Mouse (Mus musculus): ENCODE measurements around the gene Olfr766-ps1. TPM values are rescaled to one million over a fixed set of nuclear protein-coding genes. Genes with fewer than 3 reads are reported as not detected.

Olfr766-ps1 gene
- polyA plus RNA-seq, 1 experiment from 2014 or later = not detected

DNA sequence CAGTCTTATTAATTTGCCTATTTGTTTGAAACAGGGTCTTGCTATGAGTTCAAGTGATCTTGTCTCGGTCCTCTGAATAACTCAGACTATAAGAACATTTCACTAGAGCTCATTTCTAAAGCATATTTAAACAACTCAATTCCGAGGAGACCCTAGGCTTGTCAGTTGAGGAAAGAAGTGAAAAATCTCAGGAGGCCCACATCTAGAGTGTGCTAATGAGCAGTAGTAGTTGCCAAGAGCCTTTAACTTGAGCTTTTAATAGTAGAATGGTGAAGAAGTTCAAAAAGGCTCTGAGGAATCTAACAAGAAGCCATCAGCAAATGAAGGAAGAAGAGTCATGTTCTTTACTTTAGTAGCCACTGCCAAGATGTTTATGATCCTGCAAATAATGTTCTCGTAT is 29.0 kb downstream of the Olfr766-ps1 start, which contains the start of gene Olfr764-ps1:
Gene Olfr764-ps1 (minus strand): TSS at position 101 of the 400 bp plus-strand sequence.
- Histone ChIP-seq H3K4me2 (ENCODE audit: low read length) (no peak within 1 kb of the TSS), H3K27ac (no peak within 1 kb of the TSS), H3K36me3 (ENCODE audit: insufficient read depth, low read length) (no peaks in the 10 kb centered on the region), H3K27me3 (ENCODE audit: insufficient read depth, low read length) (no peaks in the 10 kb centered on the region), H3K4me3 (replicated peaks; ENCODE audit: low read depth, low read length) (no peak within 1 kb of the TSS), H3K9me3 (replicated peaks; ENCODE audit: low read length) (no peaks in the 10 kb centered on the region), H3K9ac (ENCODE audit: low read depth, low read length) (no peak within 1 kb of the TSS), H3K4me1 (replicated peaks; ENCODE audit: insufficient read depth, low read length) (no peaks in the 10 kb centered on the region)
- WGBS = 86% methylated on average over 3 of the region's 3 CpGs
- DNase-seq (ENCODE audit: low spot score) (no peak), ATAC-seq (replicated peaks; ENCODE audit: low FRiP score, low read depth) (no peak)
- TF ChIP-seq CTCF (IDR thresholded peaks at IDR 0.05; ENCODE audit: low read depth) = no peak

- WGBS = 29% methylated on average over 2 of the region's 2 CpGs
- ATAC-seq (replicated peaks; ENCODE audit: low FRiP score, low read depth) (no peak), DNase-seq (ENCODE audit: low spot score) (peak; percentile 40)
- no peaks in the 10 kb centered on the region for H3K36me3 ChIP-seq (ENCODE audit: insufficient read depth, low read length)
- H3K4me3 ChIP-seq (replicated peaks; ENCODE audit: low read depth, low read length) = no peak overlapping the region
- H3K4me2 ChIP-seq (ENCODE audit: low read length) = no peak overlapping the region
- H3K4me1 ChIP-seq (replicated peaks; ENCODE audit: insufficient read depth, low read length) = no peaks in the 10 kb centered on the region
- no peak overlapping the region for H3K9ac ChIP-seq (ENCODE audit: low read depth, low read length)
- no peaks in the 10 kb centered on the region for H3K9me3 ChIP-seq (replicated peaks; ENCODE audit: low read length)
- H3K27me3 ChIP-seq (ENCODE audit: insufficient read depth, low read length) = no peaks in the 10 kb centered on the region
- no peak for TF ChIP-seq CTCF (IDR thresholded peaks at IDR 0.05; ENCODE audit: low read depth)
- H3K27ac ChIP-seq = no peak overlapping the region
Measured at GRCm38 (mm10) chr10:129028343-129028742, 40.4 kb downstream of the Olfr766-ps1 start.

GRCm38 (mm10) chr10:129026018-129026662 is 42.6 kb downstream of the Olfr766-ps1 start:
- H3K27ac ChIP-seq = no peak overlapping the region
- H3K27me3 ChIP-seq (ENCODE audit: insufficient read depth, low read length) = no peaks in the 10 kb centered on the region
- 64% methylated on average over 3 of the region's 3 CpGs for WGBS
- peak; percentile 65 for DNase-seq (ENCODE audit: low spot score)
- no peak overlapping the region for H3K9ac ChIP-seq (ENCODE audit: low read depth, low read length)
- no peaks in the 10 kb centered on the region for H3K4me1 ChIP-seq (replicated peaks; ENCODE audit: insufficient read depth, low read length)
- no peaks in the 10 kb centered on the region for H3K36me3 ChIP-seq (ENCODE audit: insufficient read depth, low read length)
- 0 out of 2 replicates have a peak, but pooled peaks have one; percentile 46 for ATAC-seq (replicated peaks; ENCODE audit: low FRiP score, low read depth)
- no peaks in the 10 kb centered on the region for H3K9me3 ChIP-seq (replicated peaks; ENCODE audit: low read length)
- TF ChIP-seq CTCF (IDR thresholded peaks at IDR 0.05; ENCODE audit: low read depth) = peak; percentile 82
- no peak overlapping the region for H3K4me2 ChIP-seq (ENCODE audit: low read length)
- no peak overlapping the region for H3K4me3 ChIP-seq (replicated peaks; ENCODE audit: low read depth, low read length)

- Histone ChIP-seq H3K9ac (ENCODE audit: low read depth, low read length) (no peak overlapping the region), H3K4me3 (replicated peaks; ENCODE audit: low read depth, low read length) (no peak overlapping the region), H3K27me3 (ENCODE audit: insufficient read depth, low read length) (no peaks in the 10 kb centered on the region), H3K9me3 (replicated peaks; ENCODE audit: low read length) (no peaks in the 10 kb centered on the region), H3K36me3 (ENCODE audit: insufficient read depth, low read length) (no peaks in the 10 kb centered on the region), H3K27ac (no peak overlapping the region), H3K4me1 (replicated peaks; ENCODE audit: insufficient read depth, low read length) (no peaks in the 10 kb centered on the region), H3K4me2 (ENCODE audit: low read length) (no peak overlapping the region)
- DNase-seq (ENCODE audit: low spot score) (no peak), ATAC-seq (replicated peaks; ENCODE audit: low FRiP score, low read depth) (no peak)
- no peak for TF ChIP-seq CTCF (IDR thresholded peaks at IDR 0.05; ENCODE audit: low read depth)
Measured at GRCm38 (mm10) chr10:129023319-129023718, 45.5 kb downstream of the Olfr766-ps1 start.

DNA sequence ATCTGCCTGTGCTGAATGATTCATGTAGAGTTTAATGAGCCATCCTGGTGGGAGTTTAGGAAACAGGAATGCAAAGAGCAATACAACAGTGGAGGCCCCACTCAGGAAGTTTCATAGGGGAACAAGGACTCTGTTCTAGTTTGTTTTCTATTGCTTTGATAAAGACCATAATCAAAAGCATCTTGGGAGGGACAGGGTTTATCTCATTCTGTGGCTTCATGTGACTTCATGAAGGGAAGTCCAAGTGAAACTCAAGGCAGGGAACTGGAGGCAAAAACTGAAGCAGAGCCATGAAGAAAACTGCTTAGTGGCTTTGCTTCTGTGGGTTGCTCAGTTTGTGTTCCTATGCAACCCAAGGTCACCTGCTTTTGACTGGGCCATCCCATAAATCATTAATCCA is 54.3 kb downstream of the Olfr766-ps1 start:
- TF ChIP-seq CTCF (IDR thresholded peaks at IDR 0.05; ENCODE audit: low read depth) = no peak
- no peaks in the 10 kb centered on the region for H3K27me3 ChIP-seq (ENCODE audit: insufficient read depth, low read length)
- H3K4me3 ChIP-seq (replicated peaks; ENCODE audit: low read depth, low read length) = no peak overlapping the region
- H3K27ac ChIP-seq = no peak overlapping the region
- H3K4me1 ChIP-seq (replicated peaks; ENCODE audit: insufficient read depth, low read length) = no peaks in the 10 kb centered on the region
- H3K36me3 ChIP-seq (ENCODE audit: insufficient read depth, low read length) = no peaks in the 10 kb centered on the region
- H3K9ac ChIP-seq (ENCODE audit: low read depth, low read length) = no peak overlapping the region
- DNase-seq (ENCODE audit: low spot score) = no peak
- H3K4me2 ChIP-seq (ENCODE audit: low read length) = no peak overlapping the region
- no peak for ATAC-seq (replicated peaks; ENCODE audit: low FRiP score, low read depth)
- H3K9me3 ChIP-seq (replicated peaks; ENCODE audit: low read length) = no peaks in the 10 kb centered on the region

Other genes with a start within 250 kb of the Olfr766-ps1 start
- gene Ormdl2, start 247.3 kb downstream of the Olfr766-ps1 start, polyA plus RNA-seq (2015; fragmentation: Nextera tagmentation; extraction: Ambion mirVana) = 87.2 and 87.5 TPM in 2 replicates
- gene Gdf11, start 177.3 kb downstream of the Olfr766-ps1 start, polyA plus RNA-seq (2015; fragmentation: Nextera tagmentation; extraction: Ambion mirVana) = 7.7 and 8.2 TPM in 2 replicates
- 1,350 and 1,394 TPM in 2 replicates for gene Cd63, start 168.0 kb downstream of the Olfr766-ps1 start, polyA plus RNA-seq (2015; fragmentation: Nextera tagmentation; extraction: Ambion mirVana)
- 12.9 and 15.0 TPM in 2 replicates for gene Rdh5, start 146.1 kb downstream of the Olfr766-ps1 start, polyA plus RNA-seq (2015; fragmentation: Nextera tagmentation; extraction: Ambion mirVana)
- gene Bloc1s1, start 144.9 kb downstream of the Olfr766-ps1 start, polyA plus RNA-seq (2015; fragmentation: Nextera tagmentation; extraction: Ambion mirVana) = 272 and 276 TPM in 2 replicates
- 3.8 TPM in 2 replicates for gene Itga7, start 135.2 kb downstream of the Olfr766-ps1 start, polyA plus RNA-seq (2015; fragmentation: Nextera tagmentation; extraction: Ambion mirVana)
- 59.9 and 69.3 TPM in 2 replicates for gene Mettl7b, start 108.0 kb downstream of the Olfr766-ps1 start, polyA plus RNA-seq (2015; fragmentation: Nextera tagmentation; extraction: Ambion mirVana)
- gene Olfr9, start 79.5 kb downstream of the Olfr766-ps1 start, polyA plus RNA-seq (2015; fragmentation: Nextera tagmentation; extraction: Ambion mirVana) = not detected in 2 replicates
- gene Olfr763, start 58.2 kb downstream of the Olfr766-ps1 start, polyA plus RNA-seq (2015; fragmentation: Nextera tagmentation; extraction: Ambion mirVana) = not detected in 2 replicates
- not detected in 2 replicates for gene Olfr764-ps1, start 29.1 kb downstream of the Olfr766-ps1 start, polyA plus RNA-seq (2015; fragmentation: Nextera tagmentation; extraction: Ambion mirVana)
- gene Olfr765, start 19.0 kb downstream of the Olfr766-ps1 start, polyA plus RNA-seq (2015; fragmentation: Nextera tagmentation; extraction: Ambion mirVana) = not detected in 2 replicates
- not detected in 2 replicates for gene Olfr767, start 13.9 kb upstream of the Olfr766-ps1 start, polyA plus RNA-seq (2015; fragmentation: Nextera tagmentation; extraction: Ambion mirVana)
- gene Olfr768, start 30.4 kb upstream of the Olfr766-ps1 start, polyA plus RNA-seq (2015; fragmentation: Nextera tagmentation; extraction: Ambion mirVana) = 0.04 TPM in 1 of 2 replicates, not detected in the other
- not detected in 2 replicates for gene Olfr769, start 48.9 kb upstream of the Olfr766-ps1 start, polyA plus RNA-seq (2015; fragmentation: Nextera tagmentation; extraction: Ambion mirVana)
- gene Olfr770, start 70.0 kb upstream of the Olfr766-ps1 start, polyA plus RNA-seq (2015; fragmentation: Nextera tagmentation; extraction: Ambion mirVana) = not detected in 2 replicates
- gene Olfr771, start 95.8 kb upstream of the Olfr766-ps1 start, polyA plus RNA-seq (2015; fragmentation: Nextera tagmentation; extraction: Ambion mirVana) = not detected in 2 replicates
- not detected in 2 replicates for gene Olfr772, start 108.9 kb upstream of the Olfr766-ps1 start, polyA plus RNA-seq (2015; fragmentation: Nextera tagmentation; extraction: Ambion mirVana)
- not detected in 2 replicates for gene Olfr773, start 118.4 kb upstream of the Olfr766-ps1 start, polyA plus RNA-seq (2015; fragmentation: Nextera tagmentation; extraction: Ambion mirVana)
- not detected in 2 replicates for gene Olfr774, start 167.2 kb upstream of the Olfr766-ps1 start, polyA plus RNA-seq (2015; fragmentation: Nextera tagmentation; extraction: Ambion mirVana)
- not detected in 2 replicates for gene Olfr775, start 179.4 kb upstream of the Olfr766-ps1 start, polyA plus RNA-seq (2015; fragmentation: Nextera tagmentation; extraction: Ambion mirVana)
- not detected in 2 replicates for gene Olfr776, start 190.2 kb upstream of the Olfr766-ps1 start, polyA plus RNA-seq (2015; fragmentation: Nextera tagmentation; extraction: Ambion mirVana)
- gene Olfr777, start 202.5 kb upstream of the Olfr766-ps1 start, polyA plus RNA-seq (2015; fragmentation: Nextera tagmentation; extraction: Ambion mirVana) = not detected in 2 replicates
- not detected in 2 replicates for gene Olfr780, start 249.1 kb upstream of the Olfr766-ps1 start, polyA plus RNA-seq (2015; fragmentation: Nextera tagmentation; extraction: Ambion mirVana)